Mouse (Mus musculus): Measurements from ENCODE around the gene Col16a1. TPM values are rescaled to one million over a fixed set of nuclear protein-coding genes. Genes with fewer than 3 reads are reported as not detected.

Col16a1 gene
- polyA plus RNA-seq, 1 experiment = 4.4 TPM

GRCm38 (mm10) chr4:130133399-130133798, 85.8 kb downstream of the Col16a1 start:
- Histone ChIP-seq H3K27me3 (ENCODE audit: control insufficient read depth, insufficient read depth, low read length) (no peaks in the 10 kb centered on the region; the same call in 1 of the 2 replicates), H3K4me3 (ENCODE audit: control insufficient read depth, insufficient read depth, low read length) (no peak overlapping the region), H3K4me1 (replicated peaks; ENCODE audit: control insufficient read depth, insufficient read depth, low read length) (0 out of 2 replicates have a peak, but pooled peaks cover 3% of the 10 kb centered on the region), H3K36me3 (ENCODE audit: control insufficient read depth, insufficient read depth, low read length) (no peaks in the 10 kb centered on the region), H3K27ac (ENCODE audit: control insufficient read depth, insufficient read depth, low read length) (no peak overlapping the region)
- TF ChIP-seq CTCF (IDR thresholded peaks at IDR 0.05; ENCODE audit: borderline replicate concordance, control insufficient read depth, extremely low read depth, insufficient read depth, low read length, poor library complexity) (no peak), POLR2A (IDR thresholded peaks at IDR 0.05; ENCODE audit: control insufficient read depth, extremely low read depth, insufficient read depth, low read length, poor library complexity) (no peak)
- 77% methylated on average over 6 of the region's 6 CpGs for WGBS
- no peak for DNase-seq

- H3K4me3 ChIP-seq (ENCODE audit: control insufficient read depth, insufficient read depth, low read length) = no peak overlapping the region
- DNase-seq = peak; percentile 57
Observed at GRCm38 (mm10) chr4:130138441-130139213, 91.0 kb downstream of the Col16a1 start.

GRCm38 (mm10) chr4:130139214-130139492, 91.5 kb downstream of the Col16a1 start, which contains the start of gene Hcrtr1:
TSS of gene Hcrtr1 (minus strand) at chr4:130139359.
- DNase-seq = no peak
- H3K4me3 ChIP-seq (ENCODE audit: control insufficient read depth, insufficient read depth, low read length) = no peak within 1 kb of the TSS

More at GRCm38 (mm10) chr4:130138441-130139213, 91.0 kb downstream of the Col16a1 start:
- peak; percentile 88 for TF ChIP-seq CTCF (IDR thresholded peaks at IDR 0.05; ENCODE audit: borderline replicate concordance, control insufficient read depth, extremely low read depth, insufficient read depth, low read length, poor library complexity)
- TF ChIP-seq POLR2A (IDR thresholded peaks at IDR 0.05; ENCODE audit: control insufficient read depth, extremely low read depth, insufficient read depth, low read length, poor library complexity) = no peak
- H3K36me3 ChIP-seq (ENCODE audit: control insufficient read depth, insufficient read depth, low read length) = no peaks in the 10 kb centered on the region
- H3K4me1 ChIP-seq (replicated peaks; ENCODE audit: control insufficient read depth, insufficient read depth, low read length) = no peaks in the 10 kb centered on the region
- no peaks in the 10 kb centered on the region; the same call in 1 of the 2 replicates for H3K27me3 ChIP-seq (ENCODE audit: control insufficient read depth, insufficient read depth, low read length)
- 2% methylated on average over 55 of the region's 57 CpGs for WGBS
- no peak overlapping the region for H3K27ac ChIP-seq (ENCODE audit: control insufficient read depth, insufficient read depth, low read length)

GRCm38 (mm10) chr4:130140992-130141402, 93.4 kb downstream of the Col16a1 start:
- Histone ChIP-seq H3K27me3 (ENCODE audit: control insufficient read depth, insufficient read depth, low read length) (no peaks in the 10 kb centered on the region; the same call in 1 of the 2 replicates), H3K36me3 (ENCODE audit: control insufficient read depth, insufficient read depth, low read length) (no peaks in the 10 kb centered on the region), H3K4me3 (ENCODE audit: control insufficient read depth, insufficient read depth, low read length) (no peak overlapping the region), H3K4me1 (replicated peaks; ENCODE audit: control insufficient read depth, insufficient read depth, low read length) (no peaks in the 10 kb centered on the region), H3K27ac (ENCODE audit: control insufficient read depth, insufficient read depth, low read length) (no peak overlapping the region)
- TF ChIP-seq POLR2A (IDR thresholded peaks at IDR 0.05; ENCODE audit: control insufficient read depth, extremely low read depth, insufficient read depth, low read length, poor library complexity) (no peak), CTCF (IDR thresholded peaks at IDR 0.05; ENCODE audit: borderline replicate concordance, control insufficient read depth, extremely low read depth, insufficient read depth, low read length, poor library complexity) (no peak)
- no peak for DNase-seq
- 55% methylated on average over 9 of the region's 9 CpGs for WGBS

More at GRCm38 (mm10) chr4:130139214-130139492, 91.5 kb downstream of the Col16a1 start, which contains the start of gene Hcrtr1:
- no peak within 1 kb of the TSS for H3K27ac ChIP-seq (ENCODE audit: control insufficient read depth, insufficient read depth, low read length)
- TF ChIP-seq POLR2A (IDR thresholded peaks at IDR 0.05; ENCODE audit: control insufficient read depth, extremely low read depth, insufficient read depth, low read length, poor library complexity) (no peak), CTCF (IDR thresholded peaks at IDR 0.05; ENCODE audit: borderline replicate concordance, control insufficient read depth, extremely low read depth, insufficient read depth, low read length, poor library complexity) (no peak)
- H3K4me1 ChIP-seq (replicated peaks; ENCODE audit: control insufficient read depth, insufficient read depth, low read length) = no peaks in the 10 kb centered on the region
- no peaks in the 10 kb centered on the region for H3K36me3 ChIP-seq (ENCODE audit: control insufficient read depth, insufficient read depth, low read length)
- no peaks in the 10 kb centered on the region; the same call in 1 of the 2 replicates for H3K27me3 ChIP-seq (ENCODE audit: control insufficient read depth, insufficient read depth, low read length)
- WGBS = 14% methylated on average over 15 of the region's 15 CpGs

GRCm38 (mm10) chr4:130141786-130142185, 94.1 kb downstream of the Col16a1 start:
- Histone ChIP-seq H3K4me1 (replicated peaks; ENCODE audit: control insufficient read depth, insufficient read depth, low read length) (no peaks in the 10 kb centered on the region), H3K27me3 (ENCODE audit: control insufficient read depth, insufficient read depth, low read length) (no peaks in the 10 kb centered on the region; the same call in 1 of the 2 replicates), H3K4me3 (ENCODE audit: control insufficient read depth, insufficient read depth, low read length) (no peak overlapping the region), H3K27ac (ENCODE audit: control insufficient read depth, insufficient read depth, low read length) (no peak overlapping the region), H3K36me3 (ENCODE audit: control insufficient read depth, insufficient read depth, low read length) (no peaks in the 10 kb centered on the region)
- no peak for TF ChIP-seq CTCF (IDR thresholded peaks at IDR 0.05; ENCODE audit: borderline replicate concordance, control insufficient read depth, extremely low read depth, insufficient read depth, low read length, poor library complexity)
- TF ChIP-seq POLR2A (IDR thresholded peaks at IDR 0.05; ENCODE audit: control insufficient read depth, extremely low read depth, insufficient read depth, low read length, poor library complexity) = no peak
- DNase-seq = no peak
- 87% methylated on average over 3 of the region's 3 CpGs for WGBS

GRCm38 (mm10) chr4:130148405-130148804, 100.8 kb downstream of the Col16a1 start:
- WGBS = 4% methylated on average over 10 of the region's 10 CpGs
- Histone ChIP-seq H3K4me3 (ENCODE audit: control insufficient read depth, insufficient read depth, low read length) (no peak overlapping the region), H3K27ac (ENCODE audit: control insufficient read depth, insufficient read depth, low read length) (no peak overlapping the region), H3K4me1 (replicated peaks; ENCODE audit: control insufficient read depth, insufficient read depth, low read length) (no peaks in the 10 kb centered on the region), H3K27me3 (ENCODE audit: control insufficient read depth, insufficient read depth, low read length) (no peaks in the 10 kb centered on the region), H3K36me3 (ENCODE audit: control insufficient read depth, insufficient read depth, low read length) (no peaks in the 10 kb centered on the region)
- TF ChIP-seq POLR2A (IDR thresholded peaks at IDR 0.05; ENCODE audit: control insufficient read depth, extremely low read depth, insufficient read depth, low read length, poor library complexity) = no peak
- no peak for TF ChIP-seq CTCF (IDR thresholded peaks at IDR 0.05; ENCODE audit: borderline replicate concordance, control insufficient read depth, extremely low read depth, insufficient read depth, low read length, poor library complexity)
- DNase-seq = no peak

Other genes with a start within 250 kb of the Col16a1 start
- gene Ptp4a2, start 236.6 kb upstream of the Col16a1 start, polyA plus RNA-seq (2012; rRNA removed) = 59.5 and 71.6 TPM in 2 replicates
- gene Spocd1, start 118.6 kb upstream of the Col16a1 start, polyA plus RNA-seq (2012; rRNA removed) = 0.08 and 0.11 TPM in 2 replicates
- gene Adgrb2, start 63.0 kb upstream of the Col16a1 start, polyA plus RNA-seq (2012; rRNA removed) = 5.8 and 6.7 TPM in 2 replicates
- 103 and 105 TPM in 2 replicates for gene Pef1, start 54.7 kb downstream of the Col16a1 start, polyA plus RNA-seq (2012; rRNA removed)
- gene Hcrtr1, start 91.5 kb downstream of the Col16a1 start, polyA plus RNA-seq (2012; rRNA removed) = 0.30 and 1.1 TPM in 2 replicates
- 32.7 and 40.3 TPM in 2 replicates for gene Tinagl1, start 127.3 kb downstream of the Col16a1 start, polyA plus RNA-seq (2012; rRNA removed)
- 0.13 and 0.32 TPM in 2 replicates for gene Gm853, start 174.6 kb downstream of the Col16a1 start, polyA plus RNA-seq (2012; rRNA removed)
- 13.3 and 16.5 TPM in 2 replicates for gene Serinc2, start 231.4 kb downstream of the Col16a1 start, polyA plus RNA-seq (2012; rRNA removed)

Data from thymus, adult 2 months (tissue).